Mouse (Mus musculus) B cell, adult (primary cell): Measurements from ENCODE around the gene 4930522H14Rik. TPM values are rescaled to one million over a fixed set of nuclear protein-coding genes. Genes with fewer than 3 reads are reported as not detected.

Experiments
- total RNA-seq: library from RNA; stranded (reverse); gene quantifications from 4 replicates; pipeline ENCODE4 v1.2.4, GENCODE M21; 2023; ENCODE audit not compliant: inconsistent age

Gene 4930522H14Rik
- not detected in 4 replicates for total RNA-seq

DNA sequence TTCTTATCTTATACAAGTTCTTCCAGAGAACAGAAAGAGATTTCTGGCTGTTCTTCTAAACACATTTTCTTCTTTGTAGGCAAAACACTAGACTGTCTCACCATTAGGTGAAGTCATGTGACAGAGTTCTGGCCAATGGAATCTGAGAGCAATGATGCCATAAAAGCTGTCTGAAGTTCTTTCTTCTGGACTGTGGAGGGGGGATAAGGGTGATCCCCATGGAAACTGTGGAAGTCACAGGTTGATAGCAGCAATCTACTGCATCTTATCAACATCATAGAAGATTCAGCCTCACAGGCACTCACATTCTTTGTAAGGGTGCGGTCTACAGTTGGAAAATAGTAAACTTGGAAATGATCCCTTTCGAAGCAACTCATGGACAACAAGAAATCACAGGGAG is at the start of gene 4930522H14Rik:
Gene 4930522H14Rik, minus strand, starts transcription at position 187 of the 400 bp plus-strand sequence.

DNA sequence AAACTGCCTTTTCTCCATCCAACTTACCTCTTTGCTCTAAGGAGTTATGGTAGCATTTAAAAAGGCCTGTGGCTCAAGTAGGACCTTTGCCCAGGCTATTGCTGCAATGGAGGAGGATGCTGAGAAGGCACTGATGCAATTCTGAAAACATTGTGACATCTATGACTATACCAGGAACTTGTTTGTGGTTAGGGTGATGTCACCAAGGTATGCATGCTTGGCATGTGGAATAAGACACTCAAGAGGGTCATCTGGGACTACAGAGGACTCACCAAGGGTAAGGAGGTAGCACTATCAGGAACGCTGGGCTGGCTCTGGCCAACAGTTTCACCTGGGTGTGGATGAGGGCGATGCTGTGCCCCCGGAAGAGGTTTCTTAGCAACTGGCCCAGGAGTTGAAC is 46.5 kb downstream of the 4930522H14Rik start, which contains the start of gene Rnf11:
Gene Rnf11, minus strand, starts transcription at position 108 of the 400 bp plus-strand sequence.

Other genes starting within 250 kb of the 4930522H14Rik start
- gene Ttc39a, start 124.7 kb downstream of the 4930522H14Rik start, total RNA-seq = not detected in 4 replicates
- gene Rnf11, start 46.6 kb downstream of the 4930522H14Rik start, total RNA-seq = 16.7 to 18.9 TPM (median 17.2 TPM) in 4 replicates
- gene Cdkn2c, start 135.9 kb upstream of the 4930522H14Rik start, total RNA-seq = 7.6 to 8.2 TPM (median 7.8 TPM) in 4 replicates
- gene Faf1, start 145.3 kb upstream of the 4930522H14Rik start, total RNA-seq = 26.7 to 29.6 TPM (median 28.9 TPM) in 4 replicates